22 mouse cellular contexts compared by ENCODE assay signal in genomic region chr9:41091187-41091586, GRCm38 (mm10).
DNase-seq lines count a peak whose midpoint lies in the region; ATAC-seq and TF ChIP-seq lines count a peak whose summit lies in the region.
"Had no signal": no experiment of that assay in that cellular context is flagged by ENCODE, and none has a peak within 500 bp of the region (broad histone marks: within the 10 kb centered on the region; RNA-seq: fewer than 3 reads in every experiment).

No protein-coding gene starts in this region.

- TF ChIP-seq CTCF in brain, embryonic 14.5 days (IDR thresholded peaks at IDR 0.05; ENCODE audit: borderline replicate concordance, extremely low read depth, insufficient read depth, insufficient read length), result no peak

- H3K4me1 ChIP-seq in heart, embryonic 11.5 days (ENCODE audit: control insufficient read depth, insufficient read depth, low read length), result peaks cover 16% of the 10 kb centered on the region
- H3K4me1 ChIP-seq in kidney, embryonic 16.5 days (ENCODE audit: insufficient read depth, low read length), result peaks cover 6% of the 10 kb centered on the region; the same call in 1 of the 2 replicates
- no peaks in the 10 kb centered on the region for H3K4me1 ChIP-seq in midbrain, embryonic 14.5 days (ENCODE audit: control insufficient read depth, insufficient read depth, low read length)
- H3K4me1 ChIP-seq: forebrain, embryonic 12.5 days; limb, embryonic 15.5 days had no signal

- ATAC-seq in heart, embryonic 11.5 days (replicated peaks; ENCODE audit: insufficient number of reproducible peaks, low FRiP score, low TSS enrichment), result no peak
- ATAC-seq in kidney, embryonic 16.5 days (ENCODE audit: low FRiP score, low TSS enrichment), result no peak
- ATAC-seq in midbrain, embryonic 14.5 days (ENCODE audit: low FRiP score, low TSS enrichment), result no peak
- ATAC-seq: intestine, embryonic 16.5 days had no signal

- H3K4me3 ChIP-seq in heart, embryonic 11.5 days (ENCODE audit: low read depth, low read length), result no peak overlapping the region
- H3K4me3 ChIP-seq in kidney, embryonic 16.5 days (ENCODE audit: low read length), result no peak overlapping the region
- no peak overlapping the region for H3K4me3 ChIP-seq in midbrain, embryonic 14.5 days (replicated peaks; ENCODE audit: low read depth, low read length)
- H3K4me3 ChIP-seq: forebrain, embryonic 12.5 days; hindbrain, embryonic 15.5 days; layer of hippocampus, adult 2 months; limb, embryonic 15.5 days; midbrain, embryonic 10.5 days had no signal

- no peak for TF ChIP-seq POLR2A in brain, embryonic 14.5 days (IDR thresholded peaks at IDR 0.05; ENCODE audit: borderline replicate concordance, extremely low read depth, insufficient read depth, insufficient read length, poor library complexity, severe bottlenecking)

- H3K27ac ChIP-seq in heart, embryonic 11.5 days (ENCODE audit: low read depth, low read length), result peak overlapping the region; percentile 60; the same call in 1 of the 2 replicates
- H3K27ac ChIP-seq in kidney, embryonic 16.5 days (ENCODE audit: low read length), result peak overlapping the region; percentile 35; the same call in 1 of the 2 replicates
- no peak overlapping the region for H3K27ac ChIP-seq in midbrain, embryonic 14.5 days (replicated peaks; ENCODE audit: low read depth, low read length)
- H3K27ac ChIP-seq: forebrain, embryonic 12.5 days; hindbrain, embryonic 15.5 days; layer of hippocampus, adult 2 months; limb, embryonic 15.5 days; midbrain, embryonic 10.5 days had no signal

- DNase-seq in heart, adult 8-10 months (ENCODE audit: low spot score), result no peak
- peak; percentile 38 for DNase-seq in kidney, adult 11 months
- DNase-seq in kidney, postnatal 4 days, result no peak
- peak; percentile 36 for DNase-seq in brain, embryonic 14.5 days (ENCODE audit: low read depth)
- DNase-seq in midbrain, embryonic 14.5 days, result no peak
- DNase-seq: adrenal gland, postnatal 36 days; B cell, adult 2 months; cerebellum, adult 18-20 months; cerebellum, postnatal 25 days; layer of hippocampus, postnatal 36 days; lung, embryonic 14.5 days; lung, postnatal 36 days; right cerebral cortex, postnatal 4 days; thymus, adult 2 months had no signal

- H3K36me3 ChIP-seq in heart, embryonic 11.5 days (ENCODE audit: control insufficient read depth, insufficient read depth, low read length), result no peaks in the 10 kb centered on the region
- no peaks in the 10 kb centered on the region for H3K36me3 ChIP-seq in kidney, embryonic 16.5 days (ENCODE audit: insufficient read depth, low read length)
- H3K36me3 ChIP-seq in midbrain, embryonic 14.5 days (ENCODE audit: control insufficient read depth, insufficient read depth, low read length), result no peaks in the 10 kb centered on the region
- H3K36me3 ChIP-seq: forebrain, embryonic 12.5 days; hindbrain, embryonic 15.5 days; limb, embryonic 15.5 days; midbrain, embryonic 10.5 days had no signal

- 49% methylated on average over 7 of the region's 7 CpGs for WGBS in heart, embryonic 11.5 days (ENCODE audit: insufficient replicate concordance)
- WGBS in kidney, embryonic 16.5 days, result 39% methylated on average over 7 of the region's 7 CpGs
- 88% methylated on average over 7 of the region's 7 CpGs for WGBS in midbrain, embryonic 14.5 days

- H3K9ac ChIP-seq in heart, embryonic 11.5 days (ENCODE audit: low read depth, low read length), result no peak overlapping the region
- H3K9ac ChIP-seq in kidney, embryonic 16.5 days (replicated peaks; ENCODE audit: low read length), result no peak overlapping the region
- no peak overlapping the region for H3K9ac ChIP-seq in midbrain, embryonic 14.5 days (replicated peaks; ENCODE audit: low read length)
- H3K9ac ChIP-seq: forebrain, embryonic 12.5 days; hindbrain, embryonic 15.5 days; limb, embryonic 15.5 days; lung, embryonic 14.5 days had no signal

- H3K27me3 ChIP-seq in heart, embryonic 11.5 days (ENCODE audit: control insufficient read depth, insufficient read depth, low read length), result no peaks in the 10 kb centered on the region
- no peaks in the 10 kb centered on the region for H3K27me3 ChIP-seq in kidney, embryonic 16.5 days (ENCODE audit: insufficient read depth, low read length)
- H3K27me3 ChIP-seq in midbrain, embryonic 14.5 days (ENCODE audit: control insufficient read depth, insufficient read depth, low read length), result no peaks in the 10 kb centered on the region
- H3K27me3 ChIP-seq: forebrain, embryonic 12.5 days; hindbrain, embryonic 15.5 days; limb, embryonic 15.5 days had no signal

- no peaks in the 10 kb centered on the region for H3K9me3 ChIP-seq in heart, embryonic 11.5 days (replicated peaks; ENCODE audit: control insufficient read depth, low read length)
- H3K9me3 ChIP-seq in kidney, embryonic 16.5 days (ENCODE audit: low read length), result peaks cover 3% of the 10 kb centered on the region; the same call in 1 of the 2 replicates
- H3K9me3 ChIP-seq in midbrain, embryonic 14.5 days (ENCODE audit: control insufficient read depth, low read length), result no peaks in the 10 kb centered on the region
- H3K9me3 ChIP-seq: forebrain, embryonic 12.5 days; hindbrain, embryonic 15.5 days; limb, embryonic 15.5 days; midbrain, embryonic 10.5 days had no signal

- H3K4me2 ChIP-seq in heart, embryonic 11.5 days, result no peak overlapping the region
- H3K4me2 ChIP-seq in kidney, embryonic 16.5 days (replicated peaks; ENCODE audit: low read depth, low read length), result no peak overlapping the region
- H3K4me2 ChIP-seq in midbrain, embryonic 14.5 days (ENCODE audit: low read length), result no peak overlapping the region
- H3K4me2 ChIP-seq: forebrain, embryonic 12.5 days; hindbrain, embryonic 15.5 days; limb, embryonic 15.5 days; lung, embryonic 14.5 days had no signal

Comparison
In these comparisons a context has a peak if more than half of its experiments do, and no peak if none do; other contexts are left out.
1. DNase-seq: peak in kidney, adult 11 months (single experiment) and brain, embryonic 14.5 days (single experiment); none in heart, adult 8-10 months (single experiment), kidney, postnatal 4 days (0 of 2) and midbrain, embryonic 14.5 days (single experiment).